Mouse (Mus musculus): ENCODE measurements around the gene Srpx2. TPM values are rescaled to one million over a fixed set of nuclear protein-coding genes. Genes with fewer than 3 reads are reported as not detected.

The Srpx2 gene
- polyA plus RNA-seq (2015; fragmentation: Nextera tagmentation; extraction: Ambion mirVana), result 1.3 and 1.6 TPM in 2 replicates

GRCm38 (mm10) chrX:133908261-133908660, at the start of gene Srpx2:
TSS of gene Srpx2 (plus strand) at chrX:133908426.
- WGBS, result 45% methylated on average over 3 of the region's 3 CpGs

GRCm38 (mm10) chrX:133869743-133870142, 38.5 kb upstream of the Srpx2 start:
- H3K9me3 ChIP-seq, result no peaks in the 10 kb centered on the region
- no peaks in the 10 kb centered on the region for H3K4me1 ChIP-seq (replicated peaks)
- H3K9ac ChIP-seq, result no peak overlapping the region
- no peak overlapping the region for H3K4me2 ChIP-seq
- H3K4me3 ChIP-seq, result no peak overlapping the region
- 90% methylated on average over 6 of the region's 6 CpGs for WGBS
- H3K27ac ChIP-seq (replicated peaks), result no peak overlapping the region
- no peak for ATAC-seq (ENCODE audit: low read depth)
- H3K36me3 ChIP-seq, result no peaks in the 10 kb centered on the region
- no peaks in the 10 kb centered on the region for H3K27me3 ChIP-seq

More at GRCm38 (mm10) chrX:133908261-133908660, at the start of gene Srpx2:
- Histone ChIP-seq H3K9ac (no peak within 1 kb of the TSS), H3K9me3 (no peaks in the 10 kb centered on the region), H3K36me3 (no peaks in the 10 kb centered on the region), H3K4me1 (replicated peaks) (no peaks in the 10 kb centered on the region), H3K4me2 (no peak within 1 kb of the TSS), H3K27ac (replicated peaks) (no peak within 1 kb of the TSS), H3K4me3 (no peak within 1 kb of the TSS), H3K27me3 (peaks cover 6% of the 10 kb centered on the region; the same call in 1 of the 2 replicates)
- no peak for ATAC-seq (ENCODE audit: low read depth)

- Histone ChIP-seq H3K27me3 (no peaks in the 10 kb centered on the region), H3K9me3 (no peaks in the 10 kb centered on the region), H3K4me2 (no peak overlapping the region), H3K4me3 (no peak overlapping the region), H3K27ac (replicated peaks) (no peak overlapping the region), H3K4me1 (replicated peaks) (no peaks in the 10 kb centered on the region), H3K36me3 (peaks cover 15% of the 10 kb centered on the region; the same call in 1 of the 2 replicates), H3K9ac (no peak overlapping the region)
- 92% methylated on average over 3 of the region's 3 CpGs for WGBS
- ATAC-seq (ENCODE audit: low read depth), result no peak
These were observed 20.9 kb upstream of the Srpx2 start for GRCm38 (mm10) chrX:133887308-133887707.

- WGBS, result 91% methylated on average over 5 of the region's 5 CpGs
These were observed 20.1 kb upstream of the Srpx2 start for GRCm38 (mm10) chrX:133888111-133888510.

GRCm38 (mm10) chrX:133898014-133898542, 10.1 kb upstream of the Srpx2 start, which contains the start of gene Tspan6:
TSS of gene Tspan6 (minus strand) at chrX:133898429.
- Histone ChIP-seq H3K4me3 (peak within 1 kb of the TSS; percentile 56), H3K27me3 (no peaks in the 10 kb centered on the region), H3K4me2 (peak within 1 kb of the TSS; percentile 57), H3K27ac (replicated peaks) (peak within 1 kb of the TSS; percentile 76), H3K4me1 (replicated peaks) (no peaks in the 10 kb centered on the region; the same call in 1 of the 2 replicates), H3K9me3 (no peaks in the 10 kb centered on the region), H3K36me3 (peaks cover 14% of the 10 kb centered on the region), H3K9ac (peak within 1 kb of the TSS; percentile 82)
- peak; percentile 98 for ATAC-seq (ENCODE audit: low read depth)
- WGBS, result 19% methylated on average over 33 of the region's 33 CpGs

More at GRCm38 (mm10) chrX:133888111-133888510, 20.1 kb upstream of the Srpx2 start:
- Histone ChIP-seq H3K9ac (no peak overlapping the region), H3K27ac (replicated peaks) (no peak overlapping the region), H3K27me3 (no peaks in the 10 kb centered on the region), H3K4me2 (no peak overlapping the region), H3K4me3 (no peak overlapping the region), H3K36me3 (peaks cover 15% of the 10 kb centered on the region; the same call in 1 of the 2 replicates), H3K9me3 (no peaks in the 10 kb centered on the region), H3K4me1 (replicated peaks) (no peaks in the 10 kb centered on the region)
- no peak for ATAC-seq (ENCODE audit: low read depth)

GRCm38 (mm10) chrX:133911397-133912103, 3.3 kb downstream of the Srpx2 start:
- Histone ChIP-seq H3K9me3 (no peaks in the 10 kb centered on the region), H3K9ac (no peak overlapping the region), H3K36me3 (no peaks in the 10 kb centered on the region), H3K27ac (replicated peaks) (no peak overlapping the region), H3K4me1 (replicated peaks) (no peaks in the 10 kb centered on the region), H3K4me2 (no peak overlapping the region), H3K4me3 (no peak overlapping the region), H3K27me3 (peaks cover 9% of the 10 kb centered on the region)
- 51% methylated on average over 10 of the region's 10 CpGs for WGBS
- no peak for ATAC-seq (ENCODE audit: low read depth)

GRCm38 (mm10) chrX:133913006-133913405, 4.8 kb downstream of the Srpx2 start:
- no peaks in the 10 kb centered on the region for H3K4me1 ChIP-seq (replicated peaks)
- no peak overlapping the region for H3K4me3 ChIP-seq
- peaks cover 9% of the 10 kb centered on the region for H3K27me3 ChIP-seq
- H3K27ac ChIP-seq (replicated peaks), result no peak overlapping the region
- 83% methylated on average over 3 of the region's 3 CpGs for WGBS
- no peaks in the 10 kb centered on the region for H3K9me3 ChIP-seq
- no peaks in the 10 kb centered on the region for H3K36me3 ChIP-seq
- no peak overlapping the region for H3K9ac ChIP-seq
- no peak for ATAC-seq (ENCODE audit: low read depth)
- H3K4me2 ChIP-seq, result no peak overlapping the region

GRCm38 (mm10) chrX:133914219-133914618, 6.0 kb downstream of the Srpx2 start:
- H3K4me3 ChIP-seq, result no peak overlapping the region
- no peaks in the 10 kb centered on the region for H3K4me1 ChIP-seq (replicated peaks)
- 67% methylated on average over 7 of the region's 7 CpGs for WGBS
- peaks cover 9% of the 10 kb centered on the region for H3K27me3 ChIP-seq
- no peak overlapping the region for H3K9ac ChIP-seq
- H3K36me3 ChIP-seq, result no peaks in the 10 kb centered on the region
- ATAC-seq (ENCODE audit: low read depth), result no peak
- H3K4me2 ChIP-seq, result no peak overlapping the region
- H3K9me3 ChIP-seq, result no peaks in the 10 kb centered on the region
- no peak overlapping the region for H3K27ac ChIP-seq (replicated peaks)

GRCm38 (mm10) chrX:133921187-133921586, 13.0 kb downstream of the Srpx2 start:
- Histone ChIP-seq H3K9me3 (no peaks in the 10 kb centered on the region), H3K4me3 (no peak overlapping the region), H3K27me3 (peaks cover 8% of the 10 kb centered on the region; the same call in 1 of the 2 replicates), H3K9ac (no peak overlapping the region), H3K27ac (replicated peaks) (no peak overlapping the region), H3K4me2 (no peak overlapping the region), H3K36me3 (no peaks in the 10 kb centered on the region), H3K4me1 (replicated peaks) (no peaks in the 10 kb centered on the region)
- ATAC-seq (ENCODE audit: low read depth), result no peak
- 66% methylated on average over 4 of the region's 4 CpGs for WGBS

- WGBS, result 82% methylated on average over 5 of the region's 5 CpGs
- no peaks in the 10 kb centered on the region for H3K4me1 ChIP-seq (replicated peaks)
- H3K27me3 ChIP-seq, result peaks cover 8% of the 10 kb centered on the region; the same call in 1 of the 2 replicates
- ATAC-seq (ENCODE audit: low read depth), result no peak
- no peak overlapping the region for H3K4me3 ChIP-seq
- H3K4me2 ChIP-seq, result no peak overlapping the region
- H3K9ac ChIP-seq, result no peak overlapping the region
- no peaks in the 10 kb centered on the region for H3K9me3 ChIP-seq
- H3K36me3 ChIP-seq, result no peaks in the 10 kb centered on the region
- H3K27ac ChIP-seq (replicated peaks), result no peak overlapping the region
These were observed 18.5 kb downstream of the Srpx2 start for GRCm38 (mm10) chrX:133926760-133927159.

GRCm38 (mm10) chrX:133931302-133932013, 23.2 kb downstream of the Srpx2 start:
- Histone ChIP-seq H3K27ac (replicated peaks) (no peak overlapping the region), H3K27me3 (peaks cover 1% of the 10 kb centered on the region; the same call in 1 of the 2 replicates), H3K4me3 (no peak overlapping the region), H3K36me3 (no peaks in the 10 kb centered on the region), H3K4me2 (no peak overlapping the region), H3K9me3 (no peaks in the 10 kb centered on the region), H3K4me1 (replicated peaks) (no peaks in the 10 kb centered on the region), H3K9ac (no peak overlapping the region)
- ATAC-seq (ENCODE audit: low read depth), result no peak
- WGBS, result 64% methylated on average over 12 of the region's 12 CpGs

GRCm38 (mm10) chrX:133936605-133937225, 28.5 kb downstream of the Srpx2 start:
- no peak for ATAC-seq (ENCODE audit: low read depth)
- peaks cover 4% of the 10 kb centered on the region; the same call in 1 of the 2 replicates for H3K27me3 ChIP-seq
- H3K9me3 ChIP-seq, result no peaks in the 10 kb centered on the region
- H3K4me2 ChIP-seq, result no peak overlapping the region
- no peak overlapping the region for H3K27ac ChIP-seq (replicated peaks)
- no peak overlapping the region for H3K4me3 ChIP-seq
- H3K36me3 ChIP-seq, result no peaks in the 10 kb centered on the region
- no peak overlapping the region for H3K9ac ChIP-seq
- 89% methylated on average over 4 of the region's 4 CpGs for WGBS
- H3K4me1 ChIP-seq (replicated peaks), result no peaks in the 10 kb centered on the region

Measured in neural tube, embryonic 13.5 days (tissue).